Mouse (Mus musculus): Measurements from ENCODE around the gene Ccng2.

Gene Ccng2

GRCm38 (mm10) chr5:93266883-93267704, at the start of gene Ccng2:
Gene Ccng2 (plus strand): TSS chr5:93267257.
- DNase-seq = peak; percentile 99

DNA sequence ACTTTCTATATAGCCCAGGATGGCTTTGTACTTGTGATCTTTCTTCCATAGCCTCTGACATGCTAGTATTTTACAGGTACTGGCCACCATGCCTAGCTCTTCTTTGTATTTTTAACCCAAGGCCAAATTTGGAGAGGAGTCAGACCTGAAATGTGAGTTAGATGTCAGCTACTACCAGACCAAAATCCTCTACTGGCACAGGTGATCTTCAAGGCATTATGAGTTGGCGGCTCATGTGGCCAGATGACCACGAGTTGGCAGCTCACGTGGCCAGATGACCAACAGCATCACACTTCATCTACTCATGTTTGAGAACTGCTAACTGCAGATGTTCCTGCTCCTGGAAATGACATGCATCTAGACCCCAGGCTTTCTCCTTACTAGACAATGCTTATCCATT, 48.7 kb upstream of the Ccng2 start:
- no peak for DNase-seq

DNA sequence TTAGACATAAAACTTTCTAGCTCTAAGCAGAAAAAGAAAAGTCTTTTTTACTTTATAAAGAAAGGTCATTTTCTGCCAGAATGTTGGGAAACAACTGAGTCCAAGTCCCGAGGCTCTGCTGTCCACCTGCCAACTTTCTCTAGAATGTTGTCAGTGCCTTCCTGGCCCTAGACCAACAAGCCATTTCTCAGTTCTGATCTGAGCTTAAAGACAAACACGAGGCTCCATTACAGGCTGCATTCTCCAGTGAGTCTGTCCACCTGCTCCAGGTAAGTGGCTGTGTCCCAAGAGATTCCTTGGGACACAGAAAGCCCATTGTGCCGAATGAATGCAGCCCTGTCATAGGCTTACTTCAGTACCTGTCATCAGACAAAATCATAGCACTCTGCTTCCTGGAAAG, 45.4 kb upstream of the Ccng2 start:
- DNase-seq = peak; percentile 57

GRCm38 (mm10) chr5:93224549-93224948, 42.5 kb upstream of the Ccng2 start:
- no peak for DNase-seq

DNA sequence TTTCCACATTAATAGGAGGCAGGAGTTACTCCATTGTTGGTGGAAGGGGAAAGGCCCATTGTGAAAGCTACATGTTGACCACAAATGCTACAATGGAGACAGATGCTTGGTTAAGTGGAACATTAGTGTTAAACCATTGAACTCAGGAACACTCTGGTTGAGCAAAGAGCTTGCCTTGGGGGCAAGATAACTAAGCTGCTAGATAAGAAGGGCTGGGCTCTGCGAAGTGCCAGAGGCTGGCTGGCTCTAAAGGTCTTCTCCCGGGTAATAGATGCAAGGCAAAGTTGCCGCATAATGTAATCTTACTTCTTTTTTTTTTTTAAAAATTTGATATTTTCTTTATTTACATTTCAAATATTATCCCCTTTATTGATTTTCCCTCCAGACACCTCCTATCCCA, 39.9 kb upstream of the Ccng2 start:
- no peak for DNase-seq

DNA sequence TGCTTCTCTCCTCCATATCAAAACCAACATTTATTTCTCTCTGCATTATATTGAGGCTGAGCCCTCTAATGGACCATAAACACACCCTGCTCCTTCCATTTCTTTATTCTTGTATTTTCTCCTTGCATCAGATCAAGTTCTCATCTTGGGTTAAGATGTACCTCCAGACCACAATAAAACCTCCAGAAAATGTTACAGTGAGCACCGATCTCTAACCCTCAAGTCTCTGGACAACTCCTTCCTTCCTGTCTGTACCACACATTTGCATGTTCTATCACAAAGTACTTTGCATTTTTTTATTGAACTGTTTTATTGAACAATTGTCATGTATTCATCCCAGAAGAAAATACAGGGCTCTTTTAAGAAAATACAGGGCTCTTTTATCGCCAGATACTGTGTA, 37.5 kb upstream of the Ccng2 start:
- no peak for DNase-seq

DNA sequence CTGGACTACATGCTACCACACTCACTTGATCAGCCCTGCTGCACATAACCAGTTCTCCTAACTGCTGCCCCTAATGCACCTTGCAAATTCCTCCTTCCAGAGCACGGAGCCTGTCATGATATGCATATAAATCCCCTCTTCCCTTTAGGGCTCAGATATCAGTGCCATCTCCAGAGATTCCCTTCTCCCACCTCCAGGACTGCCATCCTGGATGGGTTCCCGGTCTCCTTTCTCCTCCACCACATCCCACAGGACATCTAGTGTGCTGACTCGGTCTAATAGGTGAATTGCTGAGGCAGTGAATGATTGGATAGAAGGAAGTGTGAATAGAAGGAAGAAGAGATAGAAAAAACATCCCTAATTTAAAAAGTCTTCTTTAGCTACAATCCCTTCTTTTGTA, 35.3 kb upstream of the Ccng2 start:
- DNase-seq = no peak

DNA sequence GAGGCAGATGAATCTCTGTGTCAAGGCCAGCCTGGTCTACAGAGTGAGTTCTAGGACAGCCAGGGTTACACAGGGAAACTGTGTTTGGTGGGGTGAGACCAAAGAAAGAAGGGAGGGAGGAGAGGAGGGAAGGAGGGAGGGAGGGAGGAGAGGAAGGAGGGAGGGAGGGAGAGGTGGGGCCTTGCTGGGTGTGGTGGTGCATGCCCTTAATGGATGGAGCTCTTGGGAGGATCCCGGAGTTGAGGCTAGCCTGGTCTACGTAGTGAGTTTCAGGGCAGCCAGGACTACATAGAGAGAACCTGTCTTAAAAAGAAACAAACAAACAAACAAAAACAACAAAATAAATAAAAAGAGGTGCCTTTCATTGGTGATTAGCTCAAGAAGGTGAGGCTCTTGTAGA, 34.2 kb upstream of the Ccng2 start:
- no peak for DNase-seq

DNA sequence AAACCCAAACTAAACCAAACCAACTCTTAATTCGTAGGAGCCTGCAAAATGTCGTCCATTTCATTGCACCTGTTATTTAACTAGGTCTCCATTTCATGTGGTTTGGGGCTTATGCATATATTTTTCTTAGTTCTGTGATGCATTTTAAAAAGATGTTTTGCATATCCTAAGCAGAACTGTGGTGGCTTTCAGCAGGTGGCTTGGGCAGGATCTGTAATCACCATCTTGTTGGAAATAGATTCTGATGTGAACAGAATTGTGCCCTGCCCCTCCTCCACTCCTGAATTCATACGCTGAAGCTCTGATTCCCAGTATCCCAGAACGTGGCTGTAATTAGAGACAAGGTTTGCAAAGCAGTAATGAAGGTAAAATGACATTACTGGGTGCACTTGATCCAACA, 32.9 kb upstream of the Ccng2 start:
- no peak for DNase-seq

GRCm38 (mm10) chr5:93234605-93235004, 32.5 kb upstream of the Ccng2 start:
- DNase-seq = no peak

DNA sequence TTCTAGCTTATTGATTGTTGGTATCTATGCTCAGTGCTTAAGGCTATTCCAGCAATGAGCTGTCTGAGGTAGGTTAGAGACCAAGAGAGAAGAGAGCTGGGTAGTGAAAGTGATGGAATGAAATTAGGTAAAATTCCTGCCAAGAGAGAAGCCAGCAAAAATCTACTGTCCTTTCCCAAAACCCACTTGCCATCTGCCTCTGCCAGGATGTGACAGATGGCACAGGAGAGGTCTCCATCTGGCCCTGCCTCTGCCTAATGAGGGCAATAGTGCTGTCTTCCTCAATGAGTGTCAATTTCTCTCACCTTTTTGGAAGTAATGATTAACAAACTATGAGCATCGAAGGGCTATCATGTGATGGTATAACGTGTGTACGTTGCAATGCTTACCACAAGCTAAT, 31.2 kb upstream of the Ccng2 start:
- DNase-seq = no peak

DNA sequence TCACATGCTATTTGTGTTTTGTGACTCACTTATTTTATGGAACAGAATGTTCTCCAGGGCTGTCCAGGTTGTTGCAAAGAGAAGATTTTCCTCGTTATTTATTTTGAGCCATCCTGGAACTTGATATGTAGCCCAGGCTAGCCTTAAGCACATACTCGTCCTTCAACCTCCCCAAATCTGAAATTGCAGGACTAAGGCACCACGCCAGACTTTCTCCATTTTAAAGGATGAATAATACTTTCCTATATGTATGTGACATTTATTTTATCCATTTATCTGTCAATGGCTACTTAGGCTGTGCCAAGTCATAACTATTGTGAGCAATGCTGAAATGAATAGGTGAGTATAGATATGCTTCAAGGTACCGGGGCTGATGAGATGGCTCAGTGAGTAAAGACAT, 30.5 kb upstream of the Ccng2 start:
- no peak for DNase-seq

DNA sequence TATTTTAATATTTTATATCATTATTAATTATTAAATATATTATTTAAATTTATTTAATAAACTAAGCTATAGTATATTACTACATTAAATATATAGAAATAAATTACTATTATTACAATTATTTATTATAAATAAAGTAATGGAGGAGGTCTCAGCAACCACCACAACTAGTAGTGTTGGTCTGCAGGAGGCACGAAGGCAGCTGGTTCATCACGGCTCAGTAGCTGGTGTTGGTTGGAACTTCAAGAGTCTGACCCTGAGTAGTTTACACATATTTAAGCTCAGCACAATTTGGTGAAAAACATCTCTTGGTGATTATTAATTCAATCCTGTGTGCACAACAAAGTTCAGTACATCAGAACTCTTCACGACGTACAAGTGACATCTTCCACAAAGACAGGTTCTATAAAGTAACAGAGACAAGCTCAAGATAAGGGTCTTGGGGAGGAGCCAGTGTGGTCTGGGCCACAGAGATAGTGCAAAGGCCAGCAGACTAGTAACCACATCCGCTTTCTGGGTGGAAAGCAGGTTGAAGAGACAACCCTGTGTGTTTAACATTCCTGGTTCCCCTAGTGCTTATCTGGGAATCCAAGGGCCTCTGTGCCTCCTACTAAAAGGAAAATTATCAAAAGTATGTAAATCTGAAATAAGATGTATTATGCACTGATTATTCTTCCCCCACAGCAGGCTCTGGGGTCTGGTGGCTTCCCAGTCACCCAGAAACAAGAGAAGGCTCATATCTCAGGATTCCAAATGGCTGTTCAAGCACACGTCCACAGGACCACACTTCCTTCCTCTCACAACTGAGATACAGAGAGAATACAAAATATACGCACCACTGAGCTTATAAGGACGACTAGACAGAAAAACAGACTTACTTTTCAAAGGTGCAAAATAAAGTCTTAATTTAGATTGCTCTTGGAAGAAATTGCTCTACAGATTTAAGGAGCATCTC, 27.2 kb upstream of the Ccng2 start:
- no peak for DNase-seq

- DNase-seq = no peak
These were observed 21.8 kb upstream of the Ccng2 start for GRCm38 (mm10) chr5:93245280-93245679.

- no peak for DNase-seq
These were observed 17.0 kb upstream of the Ccng2 start for GRCm38 (mm10) chr5:93249940-93250578.

DNA sequence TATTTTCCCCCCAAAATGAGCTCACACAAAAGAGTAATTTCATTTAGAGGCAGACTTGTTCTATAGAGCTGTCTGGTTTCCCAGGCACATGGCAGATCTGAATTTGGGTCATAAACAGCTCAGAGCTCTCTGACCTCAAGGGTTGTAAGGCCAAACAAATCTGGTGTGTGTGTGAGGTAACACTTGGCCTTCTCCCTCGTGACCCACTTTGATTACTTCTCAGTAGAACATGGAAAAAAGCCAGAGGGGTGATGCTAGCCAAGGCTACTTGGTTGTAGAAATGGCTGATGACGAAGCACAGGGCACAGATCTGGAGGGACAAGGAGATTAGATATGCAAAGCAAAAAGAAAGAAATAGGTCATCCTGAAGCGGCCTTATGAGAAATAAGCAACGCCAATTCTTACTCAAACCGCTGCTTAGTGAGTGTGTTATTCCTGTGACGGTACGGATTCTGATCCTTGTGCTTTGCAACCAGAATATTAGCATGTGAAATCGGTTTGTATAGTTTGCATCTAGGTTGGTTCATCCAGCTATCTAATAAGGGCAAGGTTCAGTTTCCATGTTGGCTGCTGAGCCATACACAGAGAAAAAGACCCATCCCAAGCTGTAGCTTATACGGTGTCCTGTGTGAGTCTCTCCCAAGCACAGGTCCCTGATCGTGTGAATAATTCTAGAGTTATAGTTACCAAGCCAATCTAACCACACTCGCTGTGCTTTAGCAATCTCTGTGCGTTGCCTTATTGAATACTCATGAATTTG, 15.9 kb upstream of the Ccng2 start:
- DNase-seq = peak; percentile 37

DNA sequence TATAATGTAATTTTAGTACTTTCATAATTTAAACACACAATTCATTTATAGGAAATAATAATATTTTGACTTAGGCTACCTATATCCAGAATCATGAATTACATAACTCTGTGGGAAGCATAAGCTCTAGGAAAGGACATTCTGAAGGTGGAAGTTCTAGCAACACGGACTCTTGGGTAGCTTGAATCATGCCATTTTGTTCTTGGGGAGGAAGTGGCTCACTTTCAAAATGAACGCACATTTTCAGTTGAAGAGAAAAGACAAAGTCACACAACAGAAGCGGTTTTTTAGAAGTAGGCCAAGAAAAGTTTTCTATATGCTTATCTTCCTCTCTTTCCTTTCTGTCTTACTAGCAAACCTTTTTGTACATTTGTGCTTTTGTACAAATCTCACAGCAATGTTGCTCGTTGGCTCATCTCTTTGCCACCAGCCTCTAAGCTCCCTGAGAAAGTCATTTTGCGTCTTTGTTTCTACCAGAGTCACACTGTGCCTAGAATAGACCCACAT, 11.2 kb upstream of the Ccng2 start:
- DNase-seq = no peak

DNA sequence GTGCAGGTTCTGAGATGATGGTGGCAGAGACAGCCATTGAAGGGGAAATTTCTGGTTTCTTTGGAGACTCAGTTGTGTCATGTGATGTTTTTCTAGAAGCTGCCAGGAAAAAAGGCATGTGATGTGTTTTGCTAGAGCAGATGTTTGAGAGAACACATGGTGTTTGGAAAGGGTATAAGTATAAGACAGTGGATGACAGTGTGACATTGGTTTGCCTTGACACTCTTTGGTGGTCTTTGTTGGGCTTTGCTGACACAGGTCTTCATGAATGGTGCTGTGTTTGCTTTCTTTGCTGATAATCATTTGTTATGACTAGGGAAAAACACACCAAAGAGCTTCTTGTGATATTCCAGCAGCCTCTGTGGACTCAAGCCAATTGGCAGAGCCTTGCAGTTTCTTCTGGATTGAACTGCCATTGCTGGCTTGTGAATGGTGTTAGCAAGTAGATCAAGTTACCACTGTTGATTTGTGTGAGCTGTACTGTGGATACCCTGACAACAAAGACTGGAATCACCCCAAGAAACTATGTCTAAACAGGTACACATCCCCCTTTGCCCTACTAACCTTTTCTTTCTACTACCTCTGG, 10.1 kb upstream of the Ccng2 start:
- no peak for DNase-seq

GRCm38 (mm10) chr5:93259349-93259748, 7.7 kb upstream of the Ccng2 start:
- no peak for DNase-seq

- DNase-seq = no peak
These were observed 6.1 kb upstream of the Ccng2 start for GRCm38 (mm10) chr5:93260983-93261382.

GRCm38 (mm10) chr5:93262751-93263150, 4.3 kb upstream of the Ccng2 start:
- DNase-seq = no peak
